13 mouse cellular contexts compared by ENCODE assay signal in genomic region chr4:150823614-150824480, GRCm38 (mm10). TPM values are rescaled to one million over a fixed set of nuclear protein-coding genes. Genes with fewer than 3 reads are reported as not detected.
DNase-seq lines count a peak whose midpoint lies in the region; ATAC-seq and TF ChIP-seq lines count a peak whose summit lies in the region.
"Had no signal": no experiment of that assay in that cellular context is flagged by ENCODE, and none has a peak within 500 bp of the region (broad histone marks: within the 10 kb centered on the region; RNA-seq: fewer than 3 reads in every experiment).

No protein-coding gene starts in this region.

- H3K9me3 ChIP-seq in hindbrain, embryonic 10.5 days: no peaks in the 10 kb centered on the region
- no peaks in the 10 kb centered on the region for H3K9me3 ChIP-seq in hindbrain, embryonic 11.5 days (ENCODE audit: control insufficient read depth, low read length)
- H3K9me3 ChIP-seq in midbrain, embryonic 13.5 days: no peaks in the 10 kb centered on the region
- no peaks in the 10 kb centered on the region for H3K9me3 ChIP-seq in midbrain, postnatal 0 days (ENCODE audit: low read length)

- H3K27ac ChIP-seq in hindbrain, embryonic 10.5 days: peak overlapping the region; percentile 76
- H3K27ac ChIP-seq in hindbrain, embryonic 11.5 days (ENCODE audit: low read depth, low read length): no peak overlapping the region
- H3K27ac ChIP-seq in midbrain, embryonic 13.5 days: 0 out of 2 replicates have a peak overlapping the region, but pooled peaks have one; percentile 25
- no peak overlapping the region for H3K27ac ChIP-seq in midbrain, postnatal 0 days (ENCODE audit: low read depth, low read length)
- H3K27ac ChIP-seq: hindbrain, postnatal 0 days had no signal

- H3K4me1 ChIP-seq in hindbrain, embryonic 10.5 days (replicated peaks): peaks cover 70% of the 10 kb centered on the region
- H3K4me1 ChIP-seq in hindbrain, embryonic 11.5 days (replicated peaks; ENCODE audit: control insufficient read depth, insufficient read depth, low read length): peaks cover 2% of the 10 kb centered on the region; the same call in 1 of the 2 replicates
- H3K4me1 ChIP-seq in midbrain, embryonic 13.5 days (replicated peaks): peaks cover 34% of the 10 kb centered on the region
- H3K4me1 ChIP-seq in midbrain, postnatal 0 days (ENCODE audit: insufficient read depth, low read length): no peaks in the 10 kb centered on the region

- no peak overlapping the region for H3K4me2 ChIP-seq in hindbrain, embryonic 11.5 days (replicated peaks; ENCODE audit: low read depth, low read length)
- no peak overlapping the region for H3K4me2 ChIP-seq in midbrain, embryonic 13.5 days (replicated peaks)
- H3K4me2 ChIP-seq in midbrain, postnatal 0 days (ENCODE audit: low read depth, low read length, poor library complexity, severe bottlenecking): no peak overlapping the region
- H3K4me2 ChIP-seq: liver, embryonic 11.5 days had no signal

- H3K9ac ChIP-seq in hindbrain, embryonic 11.5 days (ENCODE audit: low read depth, low read length): no peak overlapping the region; the same call in 1 of the 2 replicates
- no peak overlapping the region; the same call in 1 of the 2 replicates for H3K9ac ChIP-seq in midbrain, embryonic 13.5 days (replicated peaks)
- no peak overlapping the region for H3K9ac ChIP-seq in midbrain, postnatal 0 days (replicated peaks; ENCODE audit: low read length, poor library complexity, severe bottlenecking)

- TF ChIP-seq CTCF in midbrain, postnatal 0 days (IDR thresholded peaks at IDR 0.05): no peak

- no peak for DNase-seq in hindbrain, embryonic 10.5 days (ENCODE audit: low spot score)
- DNase-seq in hindbrain, embryonic 11.5 days (ENCODE audit: low spot score): no peak
- no peak for DNase-seq in midbrain, postnatal 0 days (ENCODE audit: low spot score)
- DNase-seq in yolk sac, embryonic 10.5 days (ENCODE audit: low spot score): peak; percentile 54
- no peak for DNase-seq in cerebellum, adult 8-10 months
- no peak for DNase-seq in right cerebral cortex, postnatal 25 days
- DNase-seq: layer of hippocampus, postnatal 36 days had no signal

- no peaks in the 10 kb centered on the region for H3K36me3 ChIP-seq in hindbrain, embryonic 10.5 days
- no peaks in the 10 kb centered on the region for H3K36me3 ChIP-seq in hindbrain, embryonic 11.5 days (ENCODE audit: control insufficient read depth, insufficient read depth, low read length)
- H3K36me3 ChIP-seq in midbrain, embryonic 13.5 days: no peaks in the 10 kb centered on the region
- no peaks in the 10 kb centered on the region for H3K36me3 ChIP-seq in midbrain, postnatal 0 days (ENCODE audit: insufficient read depth, low read length)

- 50% methylated on average over 24 of the region's 24 CpGs for WGBS in hindbrain, embryonic 10.5 days
- 48% methylated on average over 24 of the region's 24 CpGs for WGBS in hindbrain, embryonic 11.5 days
- 34% methylated on average over 23 of the region's 24 CpGs for WGBS in midbrain, embryonic 13.5 days
- 36% methylated on average over 24 of the region's 24 CpGs for WGBS in midbrain, postnatal 0 days

- H3K4me3 ChIP-seq in hindbrain, embryonic 10.5 days: no peak overlapping the region
- H3K4me3 ChIP-seq in hindbrain, embryonic 11.5 days (ENCODE audit: low read depth, low read length): no peak overlapping the region
- H3K4me3 ChIP-seq in midbrain, embryonic 13.5 days (replicated peaks): no peak overlapping the region
- H3K4me3 ChIP-seq in midbrain, postnatal 0 days (ENCODE audit: low read depth, low read length): no peak overlapping the region

- no peak for ATAC-seq in hindbrain, embryonic 11.5 days (ENCODE audit: low FRiP score)
- no peak for ATAC-seq in midbrain, embryonic 13.5 days
- ATAC-seq in midbrain, postnatal 0 days (ENCODE audit: low FRiP score): no peak
- peak; percentile 57 for ATAC-seq in granulocyte monocyte progenitor cell, adult 5-6 weeks (replicated peaks; ENCODE audit: poor library complexity, severe bottlenecking)
- ATAC-seq: CD4-positive, CD25-positive, alpha-beta regulatory T cell, adult 4 months; forebrain, embryonic 14.5 days; hindbrain, postnatal 0 days had no signal

- no peaks in the 10 kb centered on the region; the same call in 1 of the 2 replicates for H3K27me3 ChIP-seq in hindbrain, embryonic 10.5 days (ENCODE audit: insufficient read depth, poor library complexity, severe bottlenecking)
- H3K27me3 ChIP-seq in hindbrain, embryonic 11.5 days (ENCODE audit: control insufficient read depth, insufficient read depth, low read length): no peaks in the 10 kb centered on the region
- H3K27me3 ChIP-seq in midbrain, embryonic 13.5 days: no peaks in the 10 kb centered on the region
- H3K27me3 ChIP-seq in midbrain, postnatal 0 days (ENCODE audit: insufficient read depth, low read length): no peaks in the 10 kb centered on the region

RNA-seq across cellular contexts. Expression of gene Errfi1, which starts 29.9 kb away (rescaled TPM):
- 29.7 and 32.1 TPM in 2 replicates for polyA plus RNA-seq in hindbrain, embryonic 10.5 days (2016; fragmentation: Nextera tagmentation; extraction: Ambion mirVana)
- 34.0 and 36.7 TPM in 2 replicates for polyA plus RNA-seq in hindbrain, embryonic 11.5 days (2014; fragmentation: Nextera tagmentation; extraction: Ambion mirVana)
- 18.7 and 20.1 TPM in 2 replicates for polyA plus RNA-seq in midbrain, embryonic 13.5 days (2015; fragmentation: Nextera tagmentation; extraction: Ambion mirVana)
- total RNA-seq in midbrain, postnatal 0 days (2014; rRNA removed): 33.0 and 33.9 TPM in 2 replicates
- 20.3 and 21.0 TPM in 2 replicates for polyA plus RNA-seq in midbrain, postnatal 0 days (2015; fragmentation: Nextera tagmentation; extraction: Ambion mirVana)
- 0.84 TPM in 1 of 2 replicates, not detected in the other for total RNA-seq in granulocyte monocyte progenitor cell, adult 5-6 weeks (2014; fragmentation: Nextera tagmentation)
- 0.52 and 1.2 TPM in 2 replicates for total RNA-seq in granulocyte monocyte progenitor cell, adult 5-6 weeks (2017)

Comparison
In these comparisons a context has a peak if more than half of its experiments do, and no peak if none do; other contexts are left out.
1. H3K27ac ChIP-seq: peak in hindbrain, embryonic 10.5 days (single experiment) and midbrain, embryonic 13.5 days (single experiment); none in hindbrain, embryonic 11.5 days (single experiment) and midbrain, postnatal 0 days (single experiment).